Mouse (Mus musculus) erythroid progenitor cell, adult 5-6 weeks (primary cell): ENCODE data around the gene Aagab. TPM values are rescaled to one million over a fixed set of nuclear protein-coding genes. Genes with fewer than 3 reads are reported as not detected.

Source experiments
- ATAC-seq: replicated peaks from 2 replicates; pipeline ENCODE4 v1.8.0; 2016; ENCODE audit warnings: moderate number of reproducible peaks, mild to moderate bottlenecking, moderate TSS enrichment, inconsistent platforms; ENCODE audit not compliant: poor library complexity, low FRiP score, severe bottlenecking
- total RNA-seq, 2 experiments: library from RNA; stranded (forward) in 1 of 2; stranded (reverse) in 1 of 2; fragments of 150-400 nt in 1 of 2; fragments of 186-747, 209-891 nt in 1 of 2; gene quantifications; 2 replicates each; pipeline versions ENCODE4 v1.2.3 to v1.2.4; 2015 to 2017; ENCODE audit warnings: low replicate concordance in 2 of 2

The Aagab gene
- total RNA-seq (2015; ENCODE audit: low replicate concordance), result 18.4 and 24.3 TPM in 2 replicates
- total RNA-seq (2017; ENCODE audit: low replicate concordance), result 14.8 and 29.3 TPM in 2 replicates

DNA sequence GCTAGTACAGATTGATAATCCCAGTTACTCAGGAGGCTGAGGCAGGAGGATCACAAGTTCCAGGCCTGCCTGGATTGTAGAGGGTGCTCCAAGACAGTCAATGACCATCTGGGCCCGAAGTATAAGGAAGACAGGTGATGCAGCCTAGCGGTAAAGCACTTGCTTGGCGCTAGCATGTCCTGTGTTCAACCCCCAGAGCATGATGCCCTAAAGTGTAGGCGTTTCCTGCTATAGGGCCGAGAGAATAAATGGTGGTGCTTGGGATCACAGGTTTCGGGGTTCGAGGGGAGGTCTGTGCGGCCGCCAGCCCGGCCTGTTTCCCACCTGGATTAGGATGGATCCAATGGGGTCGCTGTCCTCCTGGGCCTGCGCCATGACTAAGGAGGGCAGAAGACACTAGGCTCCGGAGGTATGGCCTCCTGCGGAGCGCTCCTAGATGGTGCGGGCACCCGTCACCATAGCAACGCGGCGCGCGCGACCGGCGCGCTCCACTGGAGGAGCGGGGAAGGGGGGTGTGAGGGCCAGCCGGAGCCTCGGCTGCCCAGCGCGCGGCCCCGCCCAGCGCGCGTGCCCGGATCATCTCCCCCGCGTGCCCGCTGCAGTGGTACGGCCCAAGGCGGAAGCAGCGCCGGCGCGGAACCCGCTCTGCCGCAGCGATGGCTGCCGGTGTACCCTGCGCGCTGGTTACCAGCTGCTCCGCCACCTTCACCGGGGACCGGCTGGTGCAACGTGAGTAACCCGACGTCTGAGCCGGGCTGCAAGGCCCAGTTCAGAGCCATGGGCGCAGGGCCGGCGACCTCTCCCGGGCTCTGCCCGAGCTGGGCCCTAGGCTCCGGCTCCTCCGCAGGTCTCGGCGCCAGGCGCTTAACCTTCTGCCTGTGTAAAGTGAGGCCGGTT is at the start of gene Aagab, which contains the start of gene Iqch:
Aagab (plus strand) TSS at position 618 of the 897 bp plus-strand sequence.
Iqch (minus strand) TSS at position 451 of the 897 bp plus-strand sequence.
- ATAC-seq, result peak; percentile 91

DNA sequence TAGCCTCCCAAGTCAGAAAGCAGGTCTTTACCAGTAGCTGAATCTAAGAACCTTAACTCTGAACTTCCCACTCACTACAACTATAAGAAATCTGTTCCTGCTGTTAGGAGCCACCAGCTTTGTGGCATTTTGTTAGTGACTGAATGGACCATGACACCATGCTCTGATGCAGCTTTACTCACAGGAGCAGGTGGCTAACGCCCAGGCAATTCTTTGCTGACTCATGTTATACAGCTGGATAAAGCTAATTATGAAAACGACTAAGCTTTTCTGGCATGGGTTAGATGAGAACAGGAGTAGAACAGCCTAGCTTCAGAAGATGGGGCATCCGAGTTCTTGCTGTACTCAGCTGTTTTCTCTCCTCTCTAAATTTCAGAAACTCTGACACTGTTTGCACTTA is 48.8 kb upstream of the Aagab start:
- no peak for ATAC-seq

DNA sequence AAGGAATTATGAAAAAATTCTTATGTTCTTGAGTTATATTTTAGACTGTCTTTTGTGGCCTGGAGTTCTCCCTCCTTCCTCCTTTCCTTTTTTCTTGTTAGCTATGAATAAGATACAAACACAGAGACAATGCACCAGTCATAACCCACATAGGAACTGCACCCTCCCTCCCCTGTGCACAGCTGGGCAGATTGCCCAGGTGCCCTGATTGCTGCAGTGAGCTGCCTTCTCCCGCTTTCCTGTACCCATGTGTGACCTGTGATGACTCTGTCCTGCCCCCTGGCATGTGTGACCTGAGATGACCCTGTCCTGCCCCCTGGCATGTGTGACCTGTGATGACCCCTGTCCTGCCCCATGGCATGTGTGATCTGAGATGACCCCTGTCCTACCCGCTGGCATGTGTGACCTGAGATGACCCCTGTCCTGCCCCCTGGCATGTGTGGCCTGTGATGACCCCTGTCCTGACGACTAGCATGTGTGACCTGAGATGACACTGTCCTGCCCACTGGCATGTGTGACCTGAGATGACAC is 46.9 kb upstream of the Aagab start:
- no peak for ATAC-seq

DNA sequence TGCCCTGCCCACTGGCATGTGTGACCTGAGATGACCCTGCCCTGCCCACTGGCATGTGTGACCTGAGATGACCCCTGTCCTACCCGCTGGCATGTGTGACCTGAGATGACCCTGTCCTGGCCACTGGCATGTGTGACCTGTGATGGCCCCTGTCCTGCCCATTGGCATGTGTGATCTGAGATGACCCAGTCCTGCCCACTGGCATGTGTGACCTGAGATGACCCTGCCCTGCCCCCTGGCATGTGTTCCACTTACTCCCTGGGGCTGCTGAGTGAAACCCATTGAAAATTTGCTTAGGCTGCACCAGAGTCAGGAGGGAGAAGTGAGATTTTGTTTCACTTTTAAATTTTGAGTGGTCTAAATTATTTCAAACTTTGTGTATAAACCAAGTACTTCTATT is 46.1 kb upstream of the Aagab start:
- ATAC-seq, result no peak

DNA sequence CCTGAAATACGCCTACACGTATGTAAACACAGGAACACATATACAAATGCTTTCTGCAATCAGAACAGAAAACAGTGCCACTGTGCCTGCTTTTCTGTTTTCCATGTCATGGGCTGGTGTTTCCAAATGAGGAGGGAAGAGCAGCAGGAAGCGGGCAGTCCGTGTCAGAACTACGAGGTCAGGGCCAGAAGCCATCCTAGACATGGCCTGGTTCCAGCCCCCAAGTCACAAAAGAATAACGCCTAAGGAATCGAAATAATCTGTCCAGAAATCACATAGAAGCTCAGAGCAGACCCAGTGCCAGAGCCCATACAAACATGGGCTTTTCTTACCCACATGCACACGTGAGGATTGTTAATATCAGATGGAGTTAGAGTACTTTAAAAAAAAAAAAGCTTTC is 45.5 kb upstream of the Aagab start:
- ATAC-seq, result no peak

DNA sequence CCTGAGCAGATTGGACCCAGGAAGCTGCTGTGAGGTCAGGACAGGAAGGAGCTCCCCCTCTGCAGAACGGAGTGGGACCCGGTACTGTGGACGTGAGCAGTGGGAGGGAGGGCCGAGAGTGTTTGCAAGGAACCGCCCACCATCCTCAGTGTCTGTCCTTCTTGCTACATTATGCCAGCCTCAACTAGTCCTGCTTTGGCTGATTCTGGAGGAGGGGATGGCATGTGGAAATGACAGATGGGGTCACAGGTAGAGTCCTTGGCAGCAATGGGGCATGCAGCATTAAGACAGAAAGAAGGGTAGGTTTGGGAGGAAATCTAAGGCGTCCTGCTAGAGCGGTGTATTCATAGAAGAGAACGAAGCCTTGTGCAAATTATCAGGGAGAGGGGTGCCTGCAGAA is 40.5 kb upstream of the Aagab start:
- ATAC-seq, result no peak

DNA sequence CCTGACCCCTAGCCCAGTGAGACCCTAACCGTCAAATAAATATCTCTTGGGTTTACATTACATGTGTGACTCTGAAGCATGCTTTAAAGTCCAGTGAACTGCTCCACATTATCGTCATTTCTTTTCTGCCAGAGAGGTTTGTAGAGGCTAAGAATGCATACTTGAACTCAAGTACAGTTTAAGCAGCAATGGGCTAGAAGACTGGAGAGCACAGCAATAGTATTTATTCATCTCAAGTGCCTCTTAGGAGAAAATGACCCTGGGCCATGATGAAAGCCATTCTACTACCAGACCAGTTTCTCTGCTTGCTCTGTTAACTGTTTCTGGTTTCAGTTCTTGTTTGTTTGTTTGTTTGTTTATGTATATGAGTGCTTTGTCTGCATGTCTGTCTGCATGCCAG is 39.0 kb upstream of the Aagab start:
- no peak for ATAC-seq

DNA sequence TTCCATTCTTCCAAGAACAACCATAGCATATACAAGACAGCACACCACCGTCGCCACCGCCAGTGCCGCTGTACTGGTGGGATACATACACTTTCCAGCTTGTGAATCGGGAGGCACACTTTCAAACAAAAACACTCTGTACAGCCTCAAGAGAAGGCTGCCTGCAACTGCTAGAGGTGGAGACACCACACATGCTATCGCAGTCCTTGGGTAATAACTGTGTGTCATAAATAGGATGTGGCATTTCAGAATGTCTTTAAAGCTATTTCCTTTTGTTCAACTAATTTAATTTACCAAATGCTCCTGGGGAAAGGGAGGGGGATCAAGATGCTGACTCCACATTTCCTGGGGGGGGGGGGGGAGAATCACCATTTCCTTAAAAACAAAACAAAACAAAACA is 34.1 kb upstream of the Aagab start:
- ATAC-seq, result no peak

DNA sequence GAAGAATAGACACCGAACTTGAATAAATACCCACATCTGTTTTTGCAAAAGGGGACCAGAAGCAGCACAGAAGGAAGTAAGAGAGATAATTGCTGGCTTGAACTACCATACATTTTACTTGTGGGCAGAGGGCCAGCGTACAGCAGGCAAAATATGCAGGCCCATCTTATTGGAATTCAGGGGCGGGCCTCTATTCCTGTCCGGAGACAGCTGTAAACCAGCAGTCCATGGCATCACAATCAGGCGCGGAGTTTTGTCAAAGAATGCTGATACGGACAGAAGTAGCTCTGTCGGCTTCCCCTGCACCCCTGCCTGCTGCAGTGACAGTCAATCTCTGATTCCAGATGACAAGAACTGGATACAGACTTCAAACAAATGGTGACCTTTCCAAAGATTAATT is 33.7 kb upstream of the Aagab start:
- no peak for ATAC-seq

DNA sequence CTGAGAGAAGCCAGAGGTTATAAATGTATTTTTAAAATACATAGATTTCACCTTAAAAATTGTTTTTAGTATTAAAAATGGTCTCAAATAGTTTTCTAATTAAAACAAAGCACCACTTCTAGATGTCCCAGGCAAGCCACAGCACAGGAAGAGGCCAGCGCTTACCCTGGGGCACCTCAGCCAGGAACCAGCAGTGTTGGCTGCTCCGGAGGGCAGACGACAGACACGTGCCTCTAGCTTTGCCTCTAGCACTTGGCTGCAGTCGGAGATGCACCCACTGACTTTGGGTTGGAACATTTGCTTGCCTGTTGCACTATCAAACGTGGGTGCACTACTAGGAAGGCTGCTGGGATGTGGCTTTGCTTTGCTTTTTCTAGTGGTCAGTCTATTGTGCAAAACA is 30.6 kb upstream of the Aagab start:
- no peak for ATAC-seq

DNA sequence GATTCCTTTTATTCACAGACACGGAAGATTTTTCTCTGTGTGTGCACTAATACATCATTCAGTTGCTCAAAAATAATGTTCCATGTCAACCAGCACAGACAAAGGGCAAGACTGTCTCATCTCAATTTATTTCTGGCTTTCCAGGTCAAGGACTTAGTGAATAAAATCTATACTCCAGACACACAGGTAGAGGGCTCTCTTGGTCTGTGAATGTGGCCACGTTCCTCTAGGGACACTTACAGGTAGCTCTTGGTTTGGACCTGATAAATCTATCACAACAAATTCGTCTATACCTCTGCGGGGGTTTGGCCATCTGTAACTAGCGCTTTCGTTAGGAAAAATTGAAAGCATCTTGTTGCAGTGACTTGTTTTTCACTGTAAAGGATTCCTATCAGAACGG is 29.6 kb upstream of the Aagab start:
- no peak for ATAC-seq

DNA sequence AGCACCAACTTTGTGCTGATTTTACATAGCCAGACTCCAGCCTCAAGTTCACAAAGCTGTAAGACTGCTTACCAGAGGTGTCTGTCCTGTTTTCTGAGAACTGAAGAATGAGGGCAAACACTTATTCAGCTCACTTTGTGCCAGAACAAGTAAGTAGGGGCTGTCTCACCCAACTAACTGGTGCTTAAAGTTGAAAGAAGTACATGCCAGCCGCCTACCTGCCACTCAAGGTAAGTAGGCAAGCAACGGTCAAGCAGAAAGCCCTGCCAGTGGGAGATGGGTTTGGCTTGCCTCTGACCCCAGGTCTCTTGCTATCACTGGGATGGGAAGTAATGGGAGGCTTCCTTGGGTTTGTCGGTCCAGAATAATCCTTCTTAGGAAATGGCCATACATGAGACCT is 25.0 kb upstream of the Aagab start:
- no peak for ATAC-seq

DNA sequence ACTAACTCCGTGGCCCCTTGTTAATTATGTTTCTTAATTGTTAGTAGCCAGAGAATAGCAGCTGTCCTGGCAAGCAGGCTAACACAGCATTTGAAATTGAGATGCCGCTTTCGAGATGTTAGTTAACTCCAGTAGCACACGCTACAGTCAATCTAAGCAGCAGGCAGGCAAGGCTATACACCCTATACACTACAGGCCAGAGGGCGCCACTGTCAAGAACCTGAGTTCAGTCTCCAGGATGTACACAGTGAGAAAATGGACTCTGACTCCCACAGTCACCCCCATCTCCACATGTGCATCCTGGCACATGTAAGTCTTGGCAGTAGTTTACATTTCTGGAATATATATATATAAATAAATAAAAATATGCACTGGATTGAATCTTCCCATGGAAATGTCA is 22.8 kb upstream of the Aagab start:
- ATAC-seq, result no peak

DNA sequence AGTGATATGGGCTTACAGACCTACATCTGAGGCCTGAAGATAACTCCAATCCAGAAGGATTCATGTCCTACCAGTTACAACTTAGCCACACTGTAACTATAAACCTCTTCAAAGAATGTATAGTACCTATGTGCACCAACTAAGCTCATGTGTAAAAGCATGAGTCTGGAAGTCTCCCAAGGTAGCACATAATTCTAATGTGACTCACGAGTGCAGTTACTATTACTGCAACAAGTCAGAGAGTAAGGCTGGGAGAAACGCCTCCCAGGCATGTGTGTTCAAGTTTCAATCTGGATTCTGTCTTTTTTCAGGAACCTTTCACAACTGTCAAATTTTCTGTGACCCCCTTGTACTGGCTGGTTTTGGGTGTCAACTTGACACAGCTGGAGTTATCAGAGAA is 22.4 kb upstream of the Aagab start:
- no peak for ATAC-seq

DNA sequence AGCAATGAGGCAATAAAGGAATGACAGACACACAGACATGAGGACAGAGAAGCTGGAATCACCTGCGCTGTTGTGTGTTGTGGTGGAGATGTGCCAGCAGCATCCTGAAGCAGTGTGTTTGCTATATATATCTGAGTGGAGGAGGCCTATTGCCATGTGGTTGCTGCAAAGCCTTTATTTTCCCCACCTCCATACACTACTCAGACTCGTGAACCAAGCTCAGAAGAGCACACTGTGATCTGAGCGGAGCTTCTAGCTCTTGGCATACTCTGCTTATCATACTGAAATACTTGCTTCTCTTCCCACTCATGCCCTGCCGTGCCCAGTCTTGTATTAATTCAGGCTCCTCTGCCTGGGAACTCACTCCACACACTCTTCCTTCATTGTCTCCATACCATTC is 20.7 kb upstream of the Aagab start:
- no peak for ATAC-seq

DNA sequence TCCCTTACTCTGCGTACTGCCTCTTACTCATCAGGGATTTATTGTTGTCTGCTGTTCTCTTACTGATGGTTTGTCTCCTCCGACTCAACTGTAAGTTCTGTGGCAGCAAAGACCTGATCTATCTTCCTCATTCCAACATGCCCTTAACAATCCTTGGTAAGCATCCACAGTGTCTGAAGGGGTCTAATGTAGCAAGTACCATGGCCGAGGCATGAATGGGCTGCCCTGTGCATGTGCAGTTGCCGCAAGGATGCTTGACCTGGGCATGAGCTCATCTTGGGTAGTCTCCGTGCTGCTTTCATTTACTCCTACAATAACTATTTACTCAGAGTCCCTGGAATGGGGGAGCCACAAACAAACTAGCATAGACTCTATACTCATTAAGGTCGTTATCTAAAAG is 17.2 kb upstream of the Aagab start:
- ATAC-seq, result no peak

DNA sequence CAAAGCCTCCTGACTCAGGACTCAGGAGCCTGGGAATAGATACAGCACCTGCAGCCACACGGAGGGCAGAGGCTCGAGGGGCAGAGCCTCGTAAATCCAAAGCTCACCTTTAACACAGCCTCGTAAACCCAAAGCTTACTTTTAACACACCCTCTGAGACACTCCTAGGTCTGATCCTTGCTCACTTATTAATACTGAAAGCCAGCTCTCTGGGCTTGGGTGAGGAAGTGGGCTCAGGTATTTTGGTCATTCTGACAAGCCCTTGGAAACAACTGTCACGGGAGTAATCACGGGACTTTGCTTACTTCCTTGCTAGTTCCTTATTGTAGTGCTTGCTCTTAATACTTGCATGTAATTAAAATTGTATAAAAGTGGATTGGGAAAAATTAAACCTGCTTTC is 13.3 kb upstream of the Aagab start:
- no peak for ATAC-seq

DNA sequence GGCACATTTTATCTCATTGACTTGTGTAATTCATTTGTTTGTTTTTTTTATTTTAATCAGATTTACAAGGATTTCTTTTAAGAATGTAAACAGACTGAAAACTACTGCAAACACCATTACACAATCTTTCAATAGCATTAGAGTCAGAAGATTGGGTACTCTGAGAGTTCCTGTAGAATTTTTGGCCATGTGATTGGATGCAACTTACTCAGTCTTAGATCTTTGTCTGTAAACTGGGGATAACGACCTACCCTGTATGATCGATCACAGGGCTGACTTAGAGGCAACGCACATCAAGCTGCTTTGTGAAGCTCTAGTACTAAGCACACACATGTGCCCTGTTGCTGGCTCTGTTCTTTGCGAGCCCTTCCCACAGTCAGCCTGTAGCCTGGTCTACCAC is 11.9 kb upstream of the Aagab start:
- ATAC-seq, result no peak

DNA sequence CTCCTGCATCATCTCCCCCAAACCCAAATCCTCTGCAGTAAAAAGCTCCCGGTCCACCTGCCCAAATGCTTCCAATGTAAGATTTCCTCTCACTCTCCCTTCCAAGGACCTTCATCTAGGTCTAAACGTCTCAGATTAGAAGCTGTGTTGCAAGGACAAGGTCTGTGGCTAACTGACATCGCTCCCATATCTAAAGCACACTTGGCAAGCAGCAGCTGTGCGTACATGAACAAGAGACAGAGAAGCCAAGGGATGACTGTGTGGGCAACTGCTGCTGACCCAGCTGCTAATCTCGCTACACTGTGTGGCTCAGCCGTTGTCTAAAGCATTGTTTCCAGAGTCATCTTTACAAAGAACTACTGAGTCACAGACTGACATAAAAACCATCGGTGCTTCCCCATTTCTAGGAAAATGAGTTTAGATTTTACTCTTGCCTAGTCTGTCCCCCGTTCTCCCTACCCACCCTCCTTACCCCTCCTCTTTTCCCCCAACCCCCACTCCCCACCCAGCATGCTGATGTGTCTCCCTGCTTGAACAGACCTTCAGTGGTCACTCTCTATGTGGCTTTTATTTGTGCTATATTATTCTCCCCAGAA is 10.7 kb upstream of the Aagab start:
- no peak for ATAC-seq

DNA sequence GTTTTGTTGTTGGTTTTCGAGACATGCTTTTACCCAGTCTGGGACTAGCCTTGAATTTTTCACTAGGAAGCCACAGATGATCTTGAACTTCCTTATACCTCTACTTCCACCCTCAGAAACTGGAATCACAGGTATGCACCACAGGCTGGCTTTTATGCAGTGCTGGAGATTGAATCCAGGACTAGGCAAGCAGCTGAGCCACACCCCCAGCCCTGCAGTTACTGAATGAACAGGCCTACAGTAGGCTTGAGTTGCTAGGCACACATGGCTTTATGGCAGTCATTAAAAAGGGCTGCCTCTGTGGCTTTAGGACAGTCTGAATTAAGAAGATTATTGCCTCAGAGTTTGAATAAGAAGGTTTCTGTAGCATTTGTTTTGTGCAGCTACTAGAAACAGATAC is 7.4 kb upstream of the Aagab start:
- no peak for ATAC-seq

DNA sequence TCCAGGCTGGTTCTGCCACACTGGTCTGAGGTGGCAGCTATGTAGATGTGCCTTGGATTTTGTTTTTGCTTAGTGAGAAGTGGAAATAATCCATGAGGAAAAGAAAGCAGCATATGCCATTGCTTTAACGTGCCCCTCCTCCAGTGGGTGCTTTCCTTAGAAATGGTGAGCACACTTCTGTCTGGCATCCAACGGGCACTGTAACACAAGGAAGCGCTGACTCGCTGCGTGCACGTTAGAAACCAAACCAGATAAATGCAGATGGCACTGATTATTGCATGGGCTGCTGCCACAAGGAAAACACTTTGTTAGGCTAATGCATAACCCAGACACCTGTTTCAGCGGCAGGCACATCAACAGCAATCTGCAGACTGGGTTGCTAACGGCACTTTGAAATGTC is 6.8 kb upstream of the Aagab start:
- ATAC-seq, result no peak
